Mouse (Mus musculus) neural tube, embryonic 10.5 days (tissue): ENCODE results near the gene Slc13a1.
"Not testable (repeated sequence)": the region's sequence is repeated elsewhere in the genome, so short reads cannot be mapped to it uniquely, and the experiment has no call there.

ENCODE experiments used
- DNase-seq: peaks from one replicate; pipeline ENCODE4 v3.0.0-alpha.2; 2017; ENCODE audit warnings: low spot score; ENCODE audit errors: extremely low spot score

The Slc13a1 gene

GRCm38 (mm10) chr6:24167734-24168327, at the start of gene Slc13a1:
TSS of gene Slc13a1 (minus strand) at chr6:24168092.
- DNase-seq, result no peak

DNA sequence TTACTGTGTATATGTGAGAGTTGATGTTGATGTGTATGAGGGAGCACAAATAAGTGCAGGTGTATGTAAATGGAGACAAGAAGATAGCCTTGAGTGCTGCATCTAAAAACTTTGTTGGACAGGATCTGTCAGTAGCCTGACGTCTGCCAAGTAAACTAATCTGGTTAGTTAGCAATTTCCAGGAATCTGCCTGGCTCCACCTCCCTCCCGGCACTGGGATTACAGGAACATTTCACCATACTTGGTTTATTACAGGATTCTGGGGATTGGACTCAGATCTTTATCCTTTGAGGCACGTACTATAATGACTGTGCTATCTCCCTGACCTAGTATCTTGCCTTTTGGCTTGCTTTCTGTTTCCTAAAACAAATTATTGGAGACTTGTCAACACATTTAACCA, 40.0 kb upstream of the Slc13a1 start:
- no peak for DNase-seq

- DNase-seq, result no peak
Observed at GRCm38 (mm10) chr6:24202226-24202625, 34.3 kb upstream of the Slc13a1 start.

DNA sequence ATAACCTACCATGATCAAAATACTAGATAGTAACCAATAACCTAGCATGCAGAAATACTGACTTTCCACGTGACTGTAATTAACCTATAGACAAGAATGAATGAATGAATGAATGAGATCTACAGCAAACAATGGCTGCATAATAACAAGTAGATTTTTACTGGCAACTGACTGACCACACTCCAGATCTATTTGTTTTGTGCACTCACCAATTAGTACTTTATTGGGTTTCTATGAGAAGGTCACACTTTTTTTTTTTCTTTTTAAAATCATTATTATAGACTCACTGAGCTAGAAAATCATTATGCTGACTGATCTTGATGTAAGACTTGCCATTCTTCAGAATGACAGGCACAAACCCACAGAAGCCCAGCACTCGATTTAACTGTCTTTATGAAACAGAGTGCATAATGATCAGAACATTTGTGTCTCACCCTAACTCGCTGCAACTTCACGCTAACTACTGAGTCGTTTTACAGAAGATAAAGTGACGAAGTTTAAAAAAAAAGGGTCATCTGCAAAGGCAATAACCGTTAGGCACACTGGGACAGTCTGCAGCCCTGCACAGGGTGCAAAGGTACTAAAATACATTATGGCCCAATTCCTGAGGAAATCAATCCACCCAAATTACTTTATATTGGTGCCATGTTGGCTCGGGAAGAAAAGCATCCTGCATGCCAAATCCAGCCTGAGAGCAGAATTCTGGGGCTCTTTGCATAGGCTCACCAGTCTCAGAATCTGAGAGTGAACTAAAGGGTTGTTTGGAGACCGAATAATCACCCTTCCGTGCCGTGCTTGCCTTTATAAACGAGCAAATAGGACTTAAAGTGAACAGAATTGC, 33.0 kb upstream of the Slc13a1 start:
- DNase-seq, result no peak

DNA sequence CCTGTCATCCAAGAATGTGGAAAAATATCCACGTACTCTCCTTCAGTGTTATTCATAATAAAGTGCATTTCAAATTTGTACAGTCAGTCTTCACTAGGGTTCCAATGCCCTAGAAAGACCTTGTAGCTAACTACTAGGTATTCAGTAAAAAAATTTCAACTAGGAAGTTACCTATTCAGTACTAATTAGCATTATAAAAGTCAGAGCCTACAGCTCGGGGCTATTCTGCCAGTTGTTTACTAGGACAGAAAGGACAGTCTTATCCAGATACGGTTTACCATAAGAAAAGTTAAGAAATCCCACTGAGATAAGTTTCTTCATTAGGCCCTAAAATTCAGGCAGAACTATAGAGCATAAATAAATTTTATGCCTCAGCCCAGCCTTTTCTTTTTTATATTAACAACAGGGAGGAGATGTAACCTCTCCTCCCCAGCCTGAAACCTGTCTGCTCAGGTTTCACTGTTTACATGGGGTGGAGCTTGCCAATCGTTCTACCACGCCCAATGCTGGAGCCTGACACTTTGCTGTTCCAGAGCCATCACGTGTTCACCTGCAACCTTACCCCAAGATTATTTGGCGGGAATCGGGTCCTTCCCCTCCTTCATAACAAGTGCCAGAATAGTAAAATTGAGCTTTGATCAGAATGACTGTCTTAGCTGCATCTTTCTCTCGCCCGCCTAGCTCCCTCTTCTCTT, 29.8 kb upstream of the Slc13a1 start:
- DNase-seq, result not testable (repeated sequence)

- DNase-seq, result not testable (repeated sequence)
Observed at GRCm38 (mm10) chr6:24196406-24196805, 28.5 kb upstream of the Slc13a1 start.

- no peak for DNase-seq
Observed at GRCm38 (mm10) chr6:24183439-24183838, 15.5 kb upstream of the Slc13a1 start.

DNA sequence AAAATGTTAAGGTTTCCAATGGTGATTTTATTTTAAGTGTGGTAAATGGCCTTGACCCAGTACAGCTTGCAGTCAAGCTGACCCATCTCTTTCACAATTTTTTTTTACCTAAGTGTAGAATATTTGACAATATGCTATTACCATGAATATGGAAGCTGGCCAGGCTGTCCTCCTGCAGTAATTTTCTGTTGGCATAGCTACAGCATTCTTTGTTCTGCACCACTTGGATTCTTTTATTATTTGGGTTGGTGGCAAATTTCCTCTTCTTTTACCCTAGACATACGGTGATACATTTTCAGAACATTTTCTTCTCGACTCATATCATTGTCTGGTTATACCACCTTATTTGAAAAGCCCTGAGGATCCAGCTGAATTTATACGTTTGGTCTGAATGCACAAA, 7.5 kb upstream of the Slc13a1 start:
- DNase-seq, result no peak

DNA sequence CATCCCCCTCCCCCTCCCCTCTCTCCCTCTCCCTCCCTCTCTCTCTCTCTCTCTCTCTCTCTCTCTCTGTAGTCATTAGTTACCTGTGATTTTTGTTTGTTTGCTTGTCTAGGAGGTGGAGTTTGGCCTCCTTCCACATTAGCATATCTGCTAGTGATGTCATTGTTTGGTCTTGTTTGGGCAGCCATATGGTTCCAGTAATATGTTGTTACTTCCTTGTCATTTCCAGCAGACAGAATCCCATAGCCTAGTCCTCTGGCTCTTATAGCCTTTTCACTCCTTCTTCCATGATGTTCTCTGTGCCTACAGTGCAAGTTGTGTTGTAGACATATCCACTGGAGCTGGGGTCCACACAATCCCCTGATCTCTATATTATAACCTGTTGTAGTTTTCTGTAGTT, 6.1 kb upstream of the Slc13a1 start:
- DNase-seq, result no peak

GRCm38 (mm10) chr6:24172736-24173135, 4.8 kb upstream of the Slc13a1 start:
- DNase-seq, result no peak

DNA sequence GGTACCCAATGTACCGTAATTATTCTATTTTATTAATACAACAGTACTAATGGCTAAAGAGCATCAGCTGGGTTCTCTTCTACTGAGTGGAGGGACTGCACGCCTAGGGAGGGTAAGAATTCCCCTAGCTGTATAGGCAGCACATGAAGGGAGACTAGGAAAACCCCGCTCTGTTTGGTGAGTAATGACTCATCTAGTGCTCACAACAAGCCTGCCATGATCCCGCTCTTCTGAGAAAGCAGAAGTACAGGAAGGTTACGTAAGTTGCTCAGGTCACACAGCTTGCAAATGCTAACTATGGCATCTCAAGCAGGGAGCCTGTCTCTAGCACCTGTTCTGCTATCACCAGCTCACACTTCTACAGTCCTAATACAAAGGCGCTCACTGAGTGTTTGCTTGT, 1.1 kb downstream of the Slc13a1 start:
- DNase-seq, result no peak

GRCm38 (mm10) chr6:24165249-24165648, 2.6 kb downstream of the Slc13a1 start:
- DNase-seq, result no peak

- DNase-seq, result no peak
Observed at GRCm38 (mm10) chr6:24159795-24160194, 8.1 kb downstream of the Slc13a1 start.

GRCm38 (mm10) chr6:24154901-24155300, 13.0 kb downstream of the Slc13a1 start:
- no peak for DNase-seq

DNA sequence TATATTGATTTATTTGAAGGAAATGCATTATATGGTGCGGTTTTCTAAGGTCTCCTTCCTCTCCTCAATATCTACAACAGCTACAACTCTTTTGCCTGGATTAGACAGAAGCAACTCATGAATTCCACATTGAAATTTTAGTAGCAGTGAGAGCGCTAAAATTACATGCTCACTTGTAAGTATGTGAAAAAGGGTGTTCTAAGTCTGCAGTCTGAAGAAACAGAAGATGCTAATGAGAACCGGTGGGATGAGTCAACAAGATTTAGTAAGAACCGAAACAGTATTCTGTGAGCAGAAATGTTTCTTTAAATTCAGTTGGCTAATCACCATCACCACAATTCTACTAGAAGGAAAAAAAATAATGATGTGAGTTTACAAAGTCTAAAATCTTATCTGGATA, 34.9 kb downstream of the Slc13a1 start:
- DNase-seq, result no peak

GRCm38 (mm10) chr6:24122632-24123031, 45.3 kb downstream of the Slc13a1 start:
- DNase-seq, result no peak

DNA sequence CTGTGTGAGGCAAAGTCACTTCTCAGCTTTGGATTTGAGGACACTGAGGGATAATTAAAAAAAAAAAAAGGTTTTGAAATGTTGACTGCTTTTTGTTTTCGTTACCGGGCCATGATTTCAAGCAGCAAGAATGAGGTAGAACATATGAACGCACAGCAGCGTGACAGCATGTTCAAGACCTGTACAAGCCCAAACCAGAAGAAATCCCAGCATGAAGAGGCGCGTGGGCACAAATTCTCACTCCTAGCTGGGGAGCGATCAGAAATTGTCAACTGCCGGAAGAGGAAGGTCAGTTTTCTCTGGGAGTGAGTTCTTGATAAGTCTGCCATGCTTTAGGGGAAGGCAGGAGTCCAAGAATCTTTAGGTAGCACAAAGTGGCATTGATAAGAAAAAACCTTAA, 56.3 kb downstream of the Slc13a1 start:
- no peak for DNase-seq

- DNase-seq, result no peak
Observed at GRCm38 (mm10) chr6:24108471-24108870, 59.4 kb downstream of the Slc13a1 start.

- DNase-seq, result no peak
Observed at GRCm38 (mm10) chr6:24106157-24106556, 61.7 kb downstream of the Slc13a1 start.

- DNase-seq, result no peak
Observed at GRCm38 (mm10) chr6:24105681-24106080, 62.2 kb downstream of the Slc13a1 start.

GRCm38 (mm10) chr6:24101281-24101680, 66.6 kb downstream of the Slc13a1 start:
- no peak for DNase-seq

DNA sequence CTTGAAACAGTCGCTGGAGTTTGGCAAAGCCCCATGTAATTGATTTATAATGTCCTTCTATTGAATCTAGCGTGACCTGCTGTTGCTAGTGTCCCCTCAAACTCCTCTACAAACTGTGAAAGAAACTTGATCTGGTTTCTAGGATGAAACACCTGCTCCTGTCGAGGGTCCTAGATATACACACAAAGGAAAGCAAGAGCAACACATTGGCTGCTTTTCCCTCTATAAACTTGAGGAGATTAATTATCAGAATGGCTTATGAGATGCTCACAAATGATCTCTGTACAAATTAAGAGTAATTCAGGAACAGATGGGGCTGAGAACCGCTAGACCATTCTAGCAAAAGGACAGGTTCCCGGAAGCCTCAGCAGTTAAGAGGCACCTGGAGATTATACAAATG, 67.2 kb downstream of the Slc13a1 start:
- no peak for DNase-seq
